Mouse (Mus musculus) gastrocnemius, adult 2 months (tissue): Measurements from ENCODE around the gene Kmt2e. TPM values are rescaled to one million over a fixed set of nuclear protein-coding genes. Genes with fewer than 3 reads are reported as not detected.

ENCODE experiments used
- DNase-seq: peaks from one replicate; pipeline ENCODE4 v3.0.0; 2022
- H3K27ac ChIP-seq: fragments of 200-600 bp; 2 replicates; pipeline ENCODE4 v1.8.1; 2022; ENCODE audit warnings: mild to moderate bottlenecking
- H3K4me3 ChIP-seq: fragments of 200-600 bp; 2 replicates; pipeline ENCODE4 v1.8.1; 2022; ENCODE audit warnings: mild to moderate bottlenecking, moderate library complexity
- CTCF ChIP-seq: fragments of 200-600 bp; IDR thresholded peaks from 2 replicates; pipeline ENCODE4 v1.8.1; 2022; ENCODE audit warnings: antibody characterized with exemption, mild to moderate bottlenecking, moderate library complexity
- intact Hi-C: fragments of 180-260 bp; cut with DNase I; formaldehyde crosslinking; loops from one replicate; pipeline ENCODE4 v1.15.1; 2025
- long read RNA-seq, 2 experiments: library from polyadenylated mRNA; stranded (forward); transcript quantifications; one replicate each; pipeline ENCODE4 v2.0.0; 2021
- total RNA-seq, 2 experiments: library from RNA; stranded (reverse); gene quantifications; 2 replicates each; pipeline ENCODE4 v1.2.3; 2021

Gene Kmt2e
- total RNA-seq, result 10 to 100 TPM; 26.4 to 28.4 TPM
- long read RNA-seq, experiment 1, partial matches to known transcripts, result 4 of 4 reads
- long read RNA-seq, experiment 1, other reads (novel, unspliced or antisense), result 0 of 4 reads
- long read RNA-seq, experiment 2, partial matches to known transcripts, result 12 of 14 reads
- long read RNA-seq, experiment 2, other reads (novel, unspliced or antisense), result 2 of 14 reads

DNA sequence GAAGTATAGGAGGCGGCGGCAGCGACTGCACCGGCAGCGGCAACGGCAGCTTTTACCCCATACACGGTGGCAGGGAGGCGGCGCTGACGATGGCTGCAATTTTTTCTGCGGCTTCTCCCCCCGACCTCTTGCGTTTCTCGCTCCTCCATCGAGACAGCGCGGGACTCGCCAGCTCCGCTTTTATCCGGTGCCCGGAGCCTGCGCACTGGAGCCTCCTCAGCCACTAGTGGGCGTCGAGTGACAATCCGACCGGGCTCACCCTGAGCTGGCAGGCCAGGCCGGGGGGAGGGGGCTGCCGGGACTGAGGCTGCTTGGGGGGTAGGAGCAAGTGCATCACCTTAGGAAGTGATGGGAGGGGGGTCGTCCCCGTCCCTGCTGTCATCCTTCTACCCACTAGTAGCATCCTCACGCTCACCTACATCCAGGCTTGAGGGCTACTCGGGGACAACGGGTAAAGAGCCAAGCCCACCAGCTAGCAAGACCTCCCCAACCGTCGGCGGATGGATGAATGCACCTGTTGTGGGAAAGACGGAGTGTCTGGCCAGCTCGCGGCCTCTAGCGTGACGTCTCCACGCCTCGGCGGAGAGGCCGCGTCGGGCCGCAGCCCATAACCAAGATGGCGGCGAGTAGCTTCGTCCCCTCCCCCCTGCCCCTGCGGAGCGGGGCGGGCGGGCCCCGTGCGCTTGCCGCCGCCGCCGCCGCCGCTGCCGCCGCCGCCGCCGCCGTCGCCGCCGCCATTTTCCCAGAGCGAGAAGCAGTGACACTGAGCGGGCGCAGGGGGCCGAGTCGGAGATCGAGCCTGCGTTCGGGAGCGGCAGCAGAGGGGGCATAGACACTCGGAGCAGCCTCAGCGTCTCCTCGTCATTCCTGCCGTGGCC lies at the start of gene Kmt2e:
Gene Kmt2e (plus strand): TSS at position 722 of the 878 bp plus-strand sequence.
- intact Hi-C loops, result no loop called here
- peak; percentile 98 for DNase-seq
- peak within 1 kb of the TSS; percentile 99 for H3K27ac ChIP-seq
- peak within 1 kb of the TSS; percentile 94 for H3K4me3 ChIP-seq
- TF ChIP-seq CTCF, result peak; percentile 64

- peak; percentile 61 for TF ChIP-seq CTCF
- intact Hi-C loops, result no loop called here
- peak; percentile 48 for DNase-seq
- peak overlapping the region; percentile 55 for H3K27ac ChIP-seq
- H3K4me3 ChIP-seq, result no peak overlapping the region
These were observed 49.1 kb upstream of the Kmt2e start for GRCm38 (mm10) chr5:23385136-23385535.

DNA sequence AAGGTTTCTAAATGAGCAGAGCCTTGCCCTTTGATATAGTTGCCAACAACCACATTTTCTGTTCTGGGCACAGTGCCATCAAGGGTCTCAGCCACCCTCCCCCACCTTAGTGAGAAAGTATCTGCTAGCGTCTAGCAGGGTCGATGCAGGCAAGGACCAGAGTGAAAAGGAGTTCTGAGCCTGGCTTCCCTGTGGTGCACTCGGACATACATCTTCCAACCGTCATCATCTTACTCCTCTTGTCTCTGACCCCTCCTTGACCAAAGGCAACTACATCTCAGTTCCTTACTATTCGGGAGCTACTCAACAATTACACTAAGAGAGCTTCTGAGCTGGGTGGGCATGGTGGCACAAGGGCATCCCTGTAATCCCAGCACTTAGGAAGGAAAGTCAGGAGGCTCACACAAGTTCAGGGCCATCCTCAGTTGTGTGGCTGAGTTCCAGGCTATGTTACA lies 48.5 kb upstream of the Kmt2e start:
- intact Hi-C loops, result no loop called here
- no peak for TF ChIP-seq CTCF

GRCm38 (mm10) chr5:23386562-23387312 lies 47.5 kb upstream of the Kmt2e start:
- TF ChIP-seq CTCF, result no peak
- Histone ChIP-seq H3K4me3 (peak overlapping the region; percentile 71), H3K27ac (peak overlapping the region; percentile 93)
- intact Hi-C loops, result no loop called here
- DNase-seq, result peak; percentile 92

More for the DNA sequence above, 48.5 kb upstream of the Kmt2e start:
- no peak for DNase-seq
- H3K27ac ChIP-seq, result peak overlapping the region; percentile 55
- no peak overlapping the region for H3K4me3 ChIP-seq

DNA sequence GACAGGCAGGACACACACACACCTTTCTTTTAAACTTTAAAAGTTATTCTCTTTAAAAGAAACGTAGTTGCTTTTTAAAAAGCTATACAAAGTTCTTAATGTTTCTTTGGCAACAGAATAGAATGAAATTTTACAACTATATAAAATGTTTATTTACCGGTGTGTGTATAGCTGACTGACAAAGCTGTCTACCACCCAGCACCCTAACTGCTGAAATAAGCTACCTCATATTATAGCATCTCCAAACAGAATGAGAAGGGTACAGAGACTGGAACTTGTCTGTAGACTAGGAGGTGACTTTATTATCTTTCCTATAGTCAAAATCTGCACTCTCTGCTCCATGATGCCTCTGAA lies 47.0 kb upstream of the Kmt2e start:
- intact Hi-C loops, result no loop called here
- Histone ChIP-seq H3K27ac (peak overlapping the region; percentile 93), H3K4me3 (peak overlapping the region; percentile 71)
- DNase-seq, result no peak
- TF ChIP-seq CTCF, result no peak

DNA sequence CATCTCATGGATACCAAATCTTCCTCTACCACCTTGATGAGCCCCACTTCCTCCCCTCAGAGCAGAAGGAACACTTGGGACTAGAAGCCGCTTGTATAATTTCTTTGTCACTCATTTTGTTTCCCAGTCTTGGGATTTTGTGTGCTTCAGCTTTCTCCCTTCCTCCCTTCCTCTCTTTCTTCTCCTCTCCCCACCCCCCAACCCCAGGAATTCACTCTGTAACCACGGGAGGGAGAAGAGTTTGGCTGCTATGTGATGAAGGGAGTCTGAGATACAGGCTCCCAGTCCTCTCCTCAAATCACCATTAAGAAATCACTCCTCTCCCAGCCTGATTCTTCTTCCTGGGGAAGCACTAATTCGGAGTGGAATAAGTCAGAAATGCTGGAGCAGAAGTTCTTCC lies 46.1 kb upstream of the Kmt2e start:
- no peak for TF ChIP-seq CTCF
- intact Hi-C loops, result loop anchor here (2.0 kb wide), 1 partner anchor 21 kb away; no protein-coding TSS in a partner anchor

DNA sequence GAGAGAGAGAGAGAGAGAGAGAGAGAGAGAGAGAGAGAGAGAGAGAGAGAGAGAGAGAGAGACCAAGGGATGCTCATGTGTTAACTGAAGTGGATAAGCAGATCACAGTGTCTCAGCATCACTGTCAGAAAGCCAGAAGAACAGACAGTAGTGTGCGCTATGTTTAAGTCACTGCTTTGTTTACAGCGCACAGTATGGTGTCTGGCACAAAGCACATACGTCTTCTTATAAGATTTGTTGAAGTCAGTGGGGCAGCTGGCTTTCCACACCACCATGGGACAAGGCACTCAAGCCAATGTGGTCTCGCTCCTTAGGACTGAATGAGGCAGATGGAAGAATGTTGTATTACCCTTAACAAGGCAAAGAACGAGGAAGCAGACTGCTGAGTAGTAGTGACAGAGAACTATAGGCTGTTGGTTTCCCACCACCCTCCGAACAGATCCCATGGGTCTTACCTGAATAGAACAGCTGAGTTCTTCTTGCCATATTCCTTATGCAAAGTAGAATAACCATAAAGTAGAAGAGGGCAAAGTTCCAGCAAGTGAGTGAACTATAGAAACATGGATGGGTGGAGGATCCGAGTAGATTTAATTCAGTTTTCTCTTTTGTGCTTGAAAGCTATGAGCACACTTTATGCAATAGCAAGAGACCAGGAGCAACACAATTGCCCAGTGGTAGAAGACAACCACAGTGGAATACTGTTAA lies 44.5 kb upstream of the Kmt2e start:
- H3K27ac ChIP-seq, result no peak overlapping the region
- DNase-seq, result no peak
- intact Hi-C loops, result loop anchor here (2.0 kb wide), 1 partner anchor 19 kb away; no protein-coding TSS in a partner anchor
- H3K4me3 ChIP-seq, result no peak overlapping the region
- no peak for TF ChIP-seq CTCF

More for the DNA sequence above, 46.1 kb upstream of the Kmt2e start:
- H3K4me3 ChIP-seq, result no peak overlapping the region
- no peak for DNase-seq
- peak overlapping the region; percentile 93 for H3K27ac ChIP-seq

DNA sequence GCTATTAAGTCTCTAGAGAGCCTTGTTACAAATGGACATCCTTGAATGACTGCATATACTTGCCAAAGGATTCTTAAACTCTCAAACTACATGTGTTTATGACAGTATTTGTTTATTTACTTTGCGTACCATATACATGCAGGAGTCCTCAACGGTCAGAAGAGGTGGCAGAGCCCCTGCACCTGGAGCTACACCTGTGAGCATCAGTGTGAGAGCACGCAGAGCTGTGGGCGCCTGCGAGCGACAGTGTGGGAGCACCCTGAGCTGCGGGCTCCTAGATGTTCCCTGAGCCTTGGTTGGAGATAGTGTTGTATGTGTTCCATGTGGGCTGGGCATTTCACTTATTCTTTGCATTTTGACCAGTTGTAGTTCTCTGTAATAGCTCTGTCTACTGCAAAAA lies 42.5 kb upstream of the Kmt2e start:
- H3K4me3 ChIP-seq, result no peak overlapping the region
- no peak for DNase-seq
- intact Hi-C loops, result no loop called here

GRCm38 (mm10) chr5:23393870-23394269 lies 40.4 kb upstream of the Kmt2e start:
- DNase-seq, result no peak
- H3K4me3 ChIP-seq, result no peak overlapping the region
- peak overlapping the region; percentile 64 for H3K27ac ChIP-seq
- intact Hi-C loops, result no loop called here
- TF ChIP-seq CTCF, result no peak

More for the DNA sequence above, 42.5 kb upstream of the Kmt2e start:
- no peak overlapping the region for H3K27ac ChIP-seq
- TF ChIP-seq CTCF, result no peak

GRCm38 (mm10) chr5:23394366-23395145 lies 39.7 kb upstream of the Kmt2e start:
- DNase-seq, result peak; percentile 69
- intact Hi-C loops, result no loop called here
- Histone ChIP-seq H3K27ac (peak overlapping the region; percentile 64), H3K4me3 (no peak overlapping the region)
- no peak for TF ChIP-seq CTCF

- H3K27ac ChIP-seq, result no peak overlapping the region
- intact Hi-C loops, result no loop called here
- DNase-seq, result no peak
- no peak for TF ChIP-seq CTCF
- no peak overlapping the region for H3K4me3 ChIP-seq
These were observed 38.5 kb upstream of the Kmt2e start for GRCm38 (mm10) chr5:23395721-23396120.
